Mouse (Mus musculus) heart, embryonic 15.5 days (tissue): ENCODE measurements around the gene Rbck1. TPM values are rescaled to one million over a fixed set of nuclear protein-coding genes. Genes with fewer than 3 reads are reported as not detected.
A peak's percentile ranks its signal among the peaks of the same experiment; 100 is the strongest.
"Not testable (repeated sequence)": the region's sequence is repeated elsewhere in the genome, so short reads cannot be mapped to it uniquely, and the experiment has no call there.

Experiments
- ATAC-seq: fragments of 200-750 bp; cut with Nextera tagmentation; replicated peaks from 2 replicates; pipeline ENCODE4 v1.8.0; 2017; ENCODE audit warnings: low read depth, moderate TSS enrichment; ENCODE audit not compliant: insufficient number of reproducible peaks, insufficient read depth, low FRiP score
- H3K27ac ChIP-seq: fragments of 300-500 bp; sonication (generic); 2 replicates; pipeline ENCODE4 v1.5.1; 2015; ENCODE audit warnings: mild to moderate bottlenecking, inconsistent platforms
- H3K27me3 ChIP-seq: fragments of 300-500 bp; sonication (generic); 2 replicates; pipeline ENCODE4 v1.6.1; 2015; ENCODE audit warnings: inconsistent platforms
- H3K36me3 ChIP-seq: fragments of 300-500 bp; sonication (generic); 2 replicates; pipeline ENCODE4 v1.6.1; 2015; ENCODE audit warnings: mild to moderate bottlenecking, inconsistent platforms
- H3K4me1 ChIP-seq: fragments of 300-500 bp; sonication (generic); replicated peaks from 2 replicates; pipeline ENCODE4 v1.6.1; 2015; ENCODE audit warnings: inconsistent platforms
- H3K4me2 ChIP-seq: fragments of 300-500 bp; sonication (generic); 2 replicates; pipeline ENCODE4 v1.6.1; 2015; ENCODE audit warnings: inconsistent platforms, mild to moderate bottlenecking, moderate library complexity
- H3K4me3 ChIP-seq: fragments of 300-500 bp; sonication (generic); 2 replicates; pipeline ENCODE4 v1.5.1; 2015; ENCODE audit warnings: mild to moderate bottlenecking, inconsistent platforms
- H3K9ac ChIP-seq: fragments of 300-500 bp; sonication (generic); 2 replicates; pipeline ENCODE4 v1.6.1; 2015; ENCODE audit warnings: mild to moderate bottlenecking, inconsistent platforms
- H3K9me3 ChIP-seq: fragments of 300-500 bp; sonication (generic); replicated peaks from 2 replicates; pipeline ENCODE4 v1.6.1; 2016; ENCODE audit warnings: inconsistent platforms
- WGBS: fragments of 180-500 bp; shearing (Covaris S2); methylation state at CpG from one replicate; pipeline ENCODE4 v1.1.7; 2015; ENCODE audit warnings: mixed read lengths; 5-methylcytosine and 5-hydroxymethylcytosine counted together
- polyA plus RNA-seq: library from polyadenylated mRNA; unstranded; fragments of >200 nt; fragmentation: Nextera tagmentation; extraction: Ambion mirVana; gene quantifications from 2 replicates; pipeline ENCODE4 v1.2.1, GENCODE M21; 2015

Gene Rbck1
- polyA plus RNA-seq, 1 experiment from 2014 or later, result 54.3 TPM

DNA sequence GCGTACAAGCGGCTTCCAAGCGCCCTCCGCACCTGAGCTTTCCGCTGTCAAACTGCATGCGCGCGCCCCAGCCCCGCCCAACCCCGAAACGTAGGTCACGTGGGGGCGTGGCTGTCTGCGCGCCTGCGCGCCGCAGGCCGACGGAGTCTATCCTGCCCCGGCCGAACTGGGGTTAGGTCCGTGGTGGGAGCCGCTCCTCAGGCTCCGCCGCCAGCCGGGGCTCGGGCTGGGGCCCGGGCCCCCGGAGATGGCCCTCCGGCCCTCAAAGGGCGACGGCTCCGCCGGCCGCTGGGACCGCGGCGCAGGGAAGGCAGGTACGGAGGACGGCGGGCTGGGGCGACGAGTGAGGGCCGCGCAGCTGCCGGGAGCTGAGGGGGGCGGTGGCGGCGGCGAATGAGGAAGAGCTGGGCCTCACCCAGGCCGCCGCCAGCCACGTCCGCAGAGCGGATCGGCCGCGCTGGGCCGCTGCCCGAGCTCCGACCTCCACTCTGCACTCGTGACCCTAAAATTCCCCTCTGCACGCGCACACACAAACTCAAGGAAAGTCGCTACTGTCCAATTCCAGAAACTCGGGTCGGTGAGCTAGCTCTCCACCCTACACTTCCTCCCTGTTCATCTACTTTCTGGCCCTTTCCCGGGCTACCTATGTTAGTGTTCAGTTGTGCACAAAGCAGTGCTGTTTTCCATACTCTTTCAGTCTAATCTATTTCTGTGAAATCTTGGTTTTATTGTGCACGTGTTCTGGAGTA, 38.6 kb downstream of the Rbck1 start, which contains the start of gene Tbc1d20:
Tbc1d20 (plus strand) TSS at position 102 of the 749 bp plus-strand sequence.
- peak within 1 kb of the TSS; percentile 88 for H3K4me3 ChIP-seq
- no peaks in the 10 kb centered on the region for H3K9me3 ChIP-seq
- no peaks in the 10 kb centered on the region for H3K36me3 ChIP-seq
- WGBS, result under 1% methylated on average over 68 of the region's 70 CpGs
- H3K27ac ChIP-seq, result peak within 1 kb of the TSS; percentile 94
- H3K27me3 ChIP-seq, result no peaks in the 10 kb centered on the region
- H3K9ac ChIP-seq, result peak within 1 kb of the TSS; percentile 94
- peaks cover 31% of the 10 kb centered on the region for H3K4me1 ChIP-seq
- peak; percentile 99 for ATAC-seq
- peak within 1 kb of the TSS; percentile 74 for H3K4me2 ChIP-seq

DNA sequence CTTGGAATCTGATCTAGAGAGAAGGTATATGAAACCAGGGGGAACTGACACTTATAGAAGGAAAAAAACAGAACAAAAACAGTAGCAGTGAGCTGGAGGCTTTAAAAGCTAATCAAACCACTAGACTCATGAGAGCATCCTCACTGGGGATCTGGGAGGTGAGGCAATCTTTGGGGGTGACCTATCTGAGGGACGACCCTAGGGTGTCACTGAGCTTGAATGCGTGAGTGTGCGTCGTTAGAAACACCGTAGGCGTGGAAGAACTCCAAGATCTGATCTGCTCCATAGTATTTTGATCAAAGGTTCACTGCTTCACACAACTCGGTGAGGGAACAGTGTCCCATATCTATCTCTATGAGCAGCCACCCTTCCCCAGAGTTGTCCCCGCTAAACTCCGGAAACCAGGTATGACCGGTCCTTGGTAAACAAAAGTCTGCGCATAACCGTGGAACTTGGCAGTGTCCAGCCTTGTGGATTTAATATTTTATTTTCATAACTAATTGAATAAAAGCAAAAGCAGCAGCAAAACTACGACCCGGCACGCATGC, 39.2 kb downstream of the Rbck1 start:
- no peak overlapping the region for H3K27ac ChIP-seq
- WGBS, result under 1% methylated on average over 15 of the region's 15 CpGs

DNA sequence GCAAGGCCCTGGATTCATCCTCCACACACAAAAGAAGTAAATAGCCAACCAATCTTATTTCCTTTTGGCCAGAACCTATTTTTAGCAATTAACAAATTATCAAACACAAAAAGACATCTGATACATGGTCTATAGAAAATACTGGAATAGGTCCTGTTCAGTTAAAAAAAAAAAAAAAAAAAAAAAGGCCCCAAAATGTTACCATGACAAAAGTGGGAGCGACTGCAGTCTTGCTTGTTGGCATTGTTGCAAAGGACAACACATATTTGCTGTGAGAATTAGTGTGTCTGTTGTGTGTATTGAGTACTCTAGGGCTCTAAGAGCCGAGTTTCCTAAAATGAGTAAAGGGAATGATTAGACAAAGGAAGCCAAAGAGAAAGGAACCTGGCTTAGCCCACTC, 40.0 kb downstream of the Rbck1 start:
- H3K9ac ChIP-seq, result no peak overlapping the region
- H3K27ac ChIP-seq, result no peak overlapping the region
- H3K4me2 ChIP-seq, result no peak overlapping the region
- H3K36me3 ChIP-seq, result no peaks in the 10 kb centered on the region
- H3K4me3 ChIP-seq, result no peak overlapping the region
- no peaks in the 10 kb centered on the region for H3K27me3 ChIP-seq
- WGBS, result 54% methylated on average over 2 of the region's 2 CpGs
- ATAC-seq, result no peak
- H3K9me3 ChIP-seq, result no peaks in the 10 kb centered on the region
- H3K4me1 ChIP-seq, result peaks cover 20% of the 10 kb centered on the region

More for the DNA sequence above, 39.2 kb downstream of the Rbck1 start:
- Histone ChIP-seq H3K4me1 (peaks cover 26% of the 10 kb centered on the region), H3K27me3 (no peaks in the 10 kb centered on the region), H3K9me3 (no peaks in the 10 kb centered on the region), H3K9ac (peak overlapping the region; percentile 94), H3K36me3 (no peaks in the 10 kb centered on the region), H3K4me3 (peak overlapping the region; percentile 88), H3K4me2 (peak overlapping the region; percentile 74)
- ATAC-seq, result peak; percentile 32

DNA sequence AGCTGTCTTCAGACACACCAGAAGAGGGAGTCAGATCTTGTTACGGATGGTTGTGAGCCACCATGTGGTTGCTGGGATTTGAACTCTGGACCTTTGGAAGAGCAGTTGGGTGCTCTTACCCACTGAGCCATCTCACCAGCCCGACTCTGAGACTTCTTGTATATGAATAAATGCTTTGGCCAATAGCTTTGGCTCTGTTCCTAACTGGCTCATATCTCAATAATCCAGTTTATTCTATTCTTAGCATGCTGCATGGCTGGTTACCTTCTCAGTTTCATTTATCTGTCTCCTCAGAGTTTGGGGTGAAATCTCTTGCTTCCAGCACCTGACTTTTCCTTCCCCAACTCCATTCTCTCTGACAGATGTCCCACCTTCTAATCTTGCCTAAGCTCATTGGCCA, 42.8 kb downstream of the Rbck1 start:
- not testable (repeated sequence) for H3K4me1 ChIP-seq, H3K9ac ChIP-seq, H3K27ac ChIP-seq, H3K27me3 ChIP-seq, H3K9me3 ChIP-seq, H3K4me2 ChIP-seq, H3K4me3 ChIP-seq, ATAC-seq
- peaks cover 15% of the 10 kb centered on the region for H3K36me3 ChIP-seq
- WGBS, result 66% methylated on average over 2 of the region's 2 CpGs

DNA sequence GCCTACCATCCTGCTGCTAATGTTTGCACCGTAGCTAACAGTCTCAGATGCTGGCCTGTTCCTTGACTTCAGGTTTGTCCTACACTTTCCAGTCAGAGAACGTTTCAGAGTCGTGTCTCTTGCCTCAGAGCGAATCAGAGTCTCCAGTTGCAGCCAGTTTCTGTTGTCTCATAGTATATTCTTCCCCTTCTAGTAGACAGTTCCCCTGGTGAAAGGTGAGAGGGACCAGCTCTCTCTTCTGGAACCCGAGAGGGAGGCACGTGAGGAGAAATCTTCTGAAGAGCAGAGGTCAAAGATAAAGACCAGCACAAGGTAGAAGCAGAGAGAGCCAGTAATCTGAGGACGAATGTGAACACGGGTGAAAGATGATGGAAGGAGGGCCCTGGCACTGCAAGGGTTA, 44.4 kb downstream of the Rbck1 start:
- peaks cover under 1% of the 10 kb centered on the region for H3K4me1 ChIP-seq
- WGBS, result 61% methylated on average over 8 of the region's 8 CpGs
- H3K27me3 ChIP-seq, result no peaks in the 10 kb centered on the region
- H3K36me3 ChIP-seq, result peaks cover 31% of the 10 kb centered on the region
- no peaks in the 10 kb centered on the region for H3K9me3 ChIP-seq
- H3K4me2 ChIP-seq, result no peak overlapping the region
- no peak overlapping the region for H3K4me3 ChIP-seq
- no peak for ATAC-seq
- H3K27ac ChIP-seq, result no peak overlapping the region
- no peak overlapping the region for H3K9ac ChIP-seq

DNA sequence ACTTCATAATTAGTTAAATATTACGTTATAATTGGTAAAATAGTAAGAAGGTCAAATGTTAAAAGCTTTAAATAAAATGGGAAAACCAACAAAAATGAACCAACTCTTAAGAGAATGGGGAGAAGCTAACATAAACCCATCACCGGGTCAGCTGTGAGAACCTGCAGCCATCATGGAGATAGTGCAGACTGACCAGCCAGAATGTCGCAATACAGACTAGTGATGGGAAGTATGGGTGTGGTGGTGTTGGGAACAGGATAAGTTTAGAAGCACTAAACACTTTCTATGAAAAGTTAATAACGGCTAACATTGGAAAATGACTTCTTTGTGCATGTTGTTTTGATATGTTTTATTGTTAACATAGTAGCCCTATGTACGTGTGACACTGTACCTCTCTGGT, 44.9 kb downstream of the Rbck1 start:
- Histone ChIP-seq H3K4me3 (no peak overlapping the region), H3K27ac (no peak overlapping the region), H3K4me1 (no peaks in the 10 kb centered on the region), H3K27me3 (no peaks in the 10 kb centered on the region), H3K9ac (no peak overlapping the region), H3K9me3 (no peaks in the 10 kb centered on the region), H3K4me2 (no peak overlapping the region), H3K36me3 (peaks cover 36% of the 10 kb centered on the region)
- WGBS, result 88% methylated on average over 5 of the region's 5 CpGs
- no peak for ATAC-seq

DNA sequence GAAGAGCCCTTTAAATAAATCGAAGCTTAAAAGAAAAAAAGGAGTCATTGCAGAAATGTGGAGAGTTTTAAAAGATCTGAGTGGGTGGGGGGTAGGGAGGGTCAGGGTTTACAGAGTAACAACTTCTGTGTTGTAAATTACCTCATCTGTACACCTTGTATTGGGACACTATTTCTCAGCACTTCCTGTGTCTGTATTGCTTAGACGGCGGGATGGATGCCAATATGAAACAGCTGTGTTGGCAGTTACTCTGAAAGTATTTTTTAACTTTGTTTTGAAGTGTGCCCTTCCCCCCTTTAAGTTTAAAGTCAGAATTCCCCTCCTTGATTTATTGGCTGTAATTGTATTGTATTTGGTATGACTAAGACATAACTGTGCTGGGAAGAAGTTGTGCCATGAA, 51.0 kb downstream of the Rbck1 start:
- ATAC-seq, result no peak

DNA sequence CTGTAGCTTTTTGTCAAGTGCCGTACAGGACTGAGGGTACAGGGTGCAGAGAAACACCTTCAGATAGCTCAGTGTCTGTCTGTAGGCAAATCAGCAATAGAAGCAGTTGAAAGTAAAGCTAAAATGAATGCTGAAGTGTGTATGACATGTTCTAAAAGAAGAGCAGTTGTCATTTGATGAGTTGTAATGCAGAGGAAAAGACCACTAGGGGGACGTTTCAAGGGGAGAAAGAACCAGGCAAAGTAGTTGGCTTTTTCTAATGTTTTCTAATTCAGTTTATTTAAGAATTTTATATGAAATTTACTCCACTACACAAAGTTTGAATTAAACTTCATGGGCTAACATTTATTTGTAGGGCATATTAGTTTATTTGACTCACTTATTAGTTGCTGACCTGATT, 58.8 kb downstream of the Rbck1 start:
- no peak overlapping the region for H3K9ac ChIP-seq
- H3K36me3 ChIP-seq, result peaks cover 74% of the 10 kb centered on the region
- H3K9me3 ChIP-seq, result no peaks in the 10 kb centered on the region
- WGBS, result 79% methylated on average over 2 of the region's 2 CpGs
- no peak overlapping the region for H3K27ac ChIP-seq
- H3K4me1 ChIP-seq, result no peaks in the 10 kb centered on the region
- H3K4me3 ChIP-seq, result no peak overlapping the region
- no peak overlapping the region for H3K4me2 ChIP-seq
- H3K27me3 ChIP-seq, result no peaks in the 10 kb centered on the region
- ATAC-seq, result no peak

More for the DNA sequence above, 51.0 kb downstream of the Rbck1 start:
- H3K9ac ChIP-seq, result no peak overlapping the region
- no peak overlapping the region for H3K27ac ChIP-seq
- H3K4me2 ChIP-seq, result no peak overlapping the region
- peaks cover 71% of the 10 kb centered on the region for H3K36me3 ChIP-seq
- WGBS, result 81% methylated on average over 3 of the region's 3 CpGs
- H3K4me1 ChIP-seq, result no peaks in the 10 kb centered on the region
- H3K4me3 ChIP-seq, result no peak overlapping the region
- H3K27me3 ChIP-seq, result no peaks in the 10 kb centered on the region
- H3K9me3 ChIP-seq, result no peaks in the 10 kb centered on the region

Other genes starting within 250 kb of the Rbck1 start
- gene Srxn1, start 227.1 kb downstream of the Rbck1 start, polyA plus RNA-seq, result 5.3 and 10.3 TPM in 2 replicates
- gene Tcf15, start 189.1 kb downstream of the Rbck1 start, polyA plus RNA-seq, result 14.1 and 14.3 TPM in 2 replicates
- gene Csnk2a1, start 105.8 kb downstream of the Rbck1 start, polyA plus RNA-seq, result 57.9 and 74.6 TPM in 2 replicates
- 28.8 and 35.4 TPM in 2 replicates for gene Tbc1d20, start 38.8 kb downstream of the Rbck1 start, polyA plus RNA-seq
- 2.9 and 3.1 TPM in 2 replicates for gene Trib3, start 11.4 kb upstream of the Rbck1 start, polyA plus RNA-seq
- 1.6 and 2.1 TPM in 2 replicates for gene Nrsn2, start 44.0 kb upstream of the Rbck1 start, polyA plus RNA-seq
- 6.5 and 7.0 TPM in 2 replicates for gene Sox12, start 65.4 kb upstream of the Rbck1 start, polyA plus RNA-seq
- 30.8 and 31.7 TPM in 2 replicates for gene Zcchc3, start 82.4 kb upstream of the Rbck1 start, polyA plus RNA-seq
- gene 6820408C15Rik, start 82.9 kb upstream of the Rbck1 start, polyA plus RNA-seq, result 2.0 and 2.4 TPM in 2 replicates
- gene Defb23, start 132.0 kb upstream of the Rbck1 start, polyA plus RNA-seq, result not detected in 2 replicates
- gene Defb20, start 144.4 kb upstream of the Rbck1 start, polyA plus RNA-seq, result not detected in 2 replicates
- not detected in 2 replicates for gene Defb22, start 157.5 kb upstream of the Rbck1 start, polyA plus RNA-seq
- not detected in 2 replicates for gene Defb26, start 179.0 kb upstream of the Rbck1 start, polyA plus RNA-seq
- gene Defb28, start 185.6 kb upstream of the Rbck1 start, polyA plus RNA-seq, result not detected in 2 replicates
- not detected in 2 replicates for gene Defb29, start 207.4 kb upstream of the Rbck1 start, polyA plus RNA-seq
- gene Gm17416, start 236.7 kb upstream of the Rbck1 start, polyA plus RNA-seq, result not detected in 2 replicates
- not detected in 2 replicates for gene Defb21, start 240.1 kb upstream of the Rbck1 start, polyA plus RNA-seq
- gene Defb19, start 247.7 kb upstream of the Rbck1 start, polyA plus RNA-seq, result 0.57 and 0.88 TPM in 2 replicates